In genomic region chr2:179829972-179830371, GRCm38 (mm10) we compare ENCODE assay signal across 9 mouse cellular contexts.
DNase-seq lines count a peak whose midpoint lies in the region; ATAC-seq and TF ChIP-seq lines count a peak whose summit lies in the region.
"Had no signal": no experiment of that assay in that cellular context is flagged by ENCODE, and none has a peak within 500 bp of the region (broad histone marks: within the 10 kb centered on the region; RNA-seq: fewer than 3 reads in every experiment).

No protein-coding gene starts in this region.

- no peak overlapping the region for H3K4me2 ChIP-seq in forebrain, embryonic 11.5 days (ENCODE audit: low read depth, low read length, severe bottlenecking)
- no peak overlapping the region for H3K4me2 ChIP-seq in forebrain, embryonic 16.5 days (ENCODE audit: low read length)
- H3K4me2 ChIP-seq in midbrain, postnatal 0 days (ENCODE audit: low read depth, low read length, poor library complexity, severe bottlenecking): no peak overlapping the region
- H3K4me2 ChIP-seq in midbrain, embryonic 15.5 days: no peak overlapping the region

- no peak overlapping the region for H3K4me3 ChIP-seq in forebrain, embryonic 11.5 days (ENCODE audit: low read depth, low read length)
- no peak overlapping the region for H3K4me3 ChIP-seq in forebrain, embryonic 16.5 days (replicated peaks; ENCODE audit: low read length)
- no peak overlapping the region for H3K4me3 ChIP-seq in midbrain, postnatal 0 days (ENCODE audit: low read depth, low read length)
- no peak overlapping the region for H3K4me3 ChIP-seq in midbrain, embryonic 15.5 days

- H3K27ac ChIP-seq in forebrain, embryonic 11.5 days (ENCODE audit: low read depth, low read length): no peak overlapping the region
- no peak overlapping the region for H3K27ac ChIP-seq in forebrain, embryonic 16.5 days (ENCODE audit: low read length)
- no peak overlapping the region for H3K27ac ChIP-seq in midbrain, postnatal 0 days (ENCODE audit: low read depth, low read length)
- no peak overlapping the region for H3K27ac ChIP-seq in midbrain, embryonic 15.5 days

- peak; percentile 70 for TF ChIP-seq CTCF in midbrain, postnatal 0 days (IDR thresholded peaks at IDR 0.05)

- H3K36me3 ChIP-seq in forebrain, embryonic 11.5 days (ENCODE audit: control insufficient read depth, insufficient read depth, low read length): no peaks in the 10 kb centered on the region
- H3K36me3 ChIP-seq in forebrain, embryonic 16.5 days (ENCODE audit: control insufficient read depth, insufficient read depth): no peaks in the 10 kb centered on the region
- no peaks in the 10 kb centered on the region for H3K36me3 ChIP-seq in midbrain, postnatal 0 days (ENCODE audit: insufficient read depth, low read length)
- no peaks in the 10 kb centered on the region for H3K36me3 ChIP-seq in midbrain, embryonic 15.5 days (replicated peaks)

- WGBS in forebrain, embryonic 11.5 days: 23% methylated on average over 6 of the region's 6 CpGs
- 19% methylated on average over 6 of the region's 6 CpGs for WGBS in forebrain, embryonic 16.5 days
- WGBS in midbrain, postnatal 0 days: 25% methylated on average over 6 of the region's 6 CpGs
- WGBS in midbrain, embryonic 15.5 days: 28% methylated on average over 6 of the region's 6 CpGs

- no peak overlapping the region for H3K9ac ChIP-seq in forebrain, embryonic 11.5 days (ENCODE audit: low read length)
- H3K9ac ChIP-seq in forebrain, embryonic 16.5 days (replicated peaks; ENCODE audit: low read depth, low read length): no peak overlapping the region
- H3K9ac ChIP-seq in midbrain, postnatal 0 days (replicated peaks; ENCODE audit: low read length, poor library complexity, severe bottlenecking): no peak overlapping the region
- H3K9ac ChIP-seq in midbrain, embryonic 15.5 days: no peak overlapping the region

- no peaks in the 10 kb centered on the region for H3K9me3 ChIP-seq in forebrain, embryonic 11.5 days (ENCODE audit: control insufficient read depth, low read length)
- H3K9me3 ChIP-seq in forebrain, embryonic 16.5 days (ENCODE audit: control insufficient read depth, low read length): no peaks in the 10 kb centered on the region
- H3K9me3 ChIP-seq in midbrain, postnatal 0 days (ENCODE audit: low read length): no peaks in the 10 kb centered on the region
- H3K9me3 ChIP-seq in midbrain, embryonic 15.5 days: no peaks in the 10 kb centered on the region
- H3K9me3 ChIP-seq: megakaryocyte, embryonic 14.5 days had no signal

- no peaks in the 10 kb centered on the region for H3K27me3 ChIP-seq in forebrain, embryonic 11.5 days (ENCODE audit: control insufficient read depth, insufficient read depth, low read length)
- H3K27me3 ChIP-seq in forebrain, embryonic 16.5 days (replicated peaks; ENCODE audit: control insufficient read depth, insufficient read depth, low read length): no peaks in the 10 kb centered on the region
- no peaks in the 10 kb centered on the region for H3K27me3 ChIP-seq in midbrain, postnatal 0 days (ENCODE audit: insufficient read depth, low read length)
- no peaks in the 10 kb centered on the region for H3K27me3 ChIP-seq in midbrain, embryonic 15.5 days (replicated peaks)

- peak; percentile 68 for DNase-seq in forebrain, embryonic 11.5 days (ENCODE audit: low spot score)
- DNase-seq in midbrain, postnatal 0 days (ENCODE audit: low spot score): no peak
- peak; percentile 76 for DNase-seq in embryo, embryonic 10.5 days (ENCODE audit: low spot score)
- peak; percentile 18 for DNase-seq in naive thymus-derived CD4-positive, alpha-beta T cell, adult 2 months (ENCODE audit: low read depth)
- no peak for DNase-seq in layer of hippocampus, postnatal 14 days (ENCODE audit: low spot score in 2 of 2)
- no peak for DNase-seq in frontal cortex, postnatal 10 days (ENCODE audit: low spot score in 2 of 2)

- no peak for ATAC-seq in forebrain, embryonic 11.5 days (replicated peaks; ENCODE audit: low FRiP score)
- ATAC-seq in forebrain, embryonic 16.5 days: no peak
- ATAC-seq in midbrain, postnatal 0 days (ENCODE audit: low FRiP score): no peak
- no peak for ATAC-seq in midbrain, embryonic 15.5 days (replicated peaks)

- no peaks in the 10 kb centered on the region; the same call in 1 of the 2 replicates for H3K4me1 ChIP-seq in forebrain, embryonic 11.5 days (replicated peaks; ENCODE audit: control insufficient read depth, insufficient read depth, low read length)
- H3K4me1 ChIP-seq in forebrain, embryonic 16.5 days (replicated peaks; ENCODE audit: control insufficient read depth, insufficient read depth, low read length): no peaks in the 10 kb centered on the region; the same call in 1 of the 2 replicates
- no peaks in the 10 kb centered on the region for H3K4me1 ChIP-seq in midbrain, postnatal 0 days (ENCODE audit: insufficient read depth, low read length)
- H3K4me1 ChIP-seq in midbrain, embryonic 15.5 days: peaks cover under 1% of the 10 kb centered on the region

Comparison
In these comparisons a context has a peak if more than half of its experiments do, and no peak if none do; other contexts are left out.
1. DNase-seq: peak in forebrain, embryonic 11.5 days (single experiment), embryo, embryonic 10.5 days (single experiment) and naive thymus-derived CD4-positive, alpha-beta T cell, adult 2 months (single experiment); none in midbrain, postnatal 0 days (single experiment), layer of hippocampus, postnatal 14 days (0 of 2) and frontal cortex, postnatal 10 days (0 of 2).